In genomic region chr17:50418863-50419383, GRCm38 (mm10) we compare ENCODE assay signal across 9 mouse cellular contexts.
DNase-seq lines count a peak whose midpoint lies in the region; ATAC-seq and TF ChIP-seq lines count a peak whose summit lies in the region.
"Had no signal": no experiment of that assay in that cellular context is flagged by ENCODE, and none has a peak within 500 bp of the region (broad histone marks: within the 10 kb centered on the region; RNA-seq: fewer than 3 reads in every experiment).

No protein-coding gene starts in this region.

- H3K27me3 ChIP-seq in intestine, embryonic 16.5 days (replicated peaks; ENCODE audit: control insufficient read depth, insufficient read depth, low read length) = no peaks in the 10 kb centered on the region
- no peaks in the 10 kb centered on the region for H3K27me3 ChIP-seq in neural tube, embryonic 15.5 days (replicated peaks)
- H3K27me3 ChIP-seq: embryonic facial prominence, embryonic 12.5 days had no signal

- H3K4me3 ChIP-seq in left cerebral cortex, adult 2 months = no peak overlapping the region
- no peak overlapping the region for H3K4me3 ChIP-seq in intestine, embryonic 16.5 days (ENCODE audit: low read length)
- H3K4me3 ChIP-seq in neural tube, embryonic 15.5 days (replicated peaks) = no peak overlapping the region
- H3K4me3 ChIP-seq: embryonic facial prominence, embryonic 12.5 days had no signal

- no peak overlapping the region for H3K4me2 ChIP-seq in intestine, embryonic 16.5 days (ENCODE audit: low read depth, low read length)
- H3K4me2 ChIP-seq in neural tube, embryonic 15.5 days = no peak overlapping the region
- H3K4me2 ChIP-seq: embryonic facial prominence, embryonic 12.5 days had no signal

- no peaks in the 10 kb centered on the region; the same call in 1 of the 2 replicates for H3K4me1 ChIP-seq in intestine, embryonic 16.5 days (ENCODE audit: control insufficient read depth, insufficient read depth, low read length)
- no peaks in the 10 kb centered on the region for H3K4me1 ChIP-seq in neural tube, embryonic 15.5 days
- H3K4me1 ChIP-seq: embryonic facial prominence, embryonic 12.5 days had no signal

- intact Hi-C loops in left cerebral cortex, adult 2 months (cut with DNase I) = no loop called here

- DNase-seq in left cerebral cortex, adult 2 months (ENCODE audit: extremely low spot score in 1 of 2, low spot score in 2 of 2) = peak in 1 of 2 experiments; percentile 33
- DNase-seq in left cerebral cortex, adult 8-10 months (ENCODE audit: low spot score in 2 of 2) = no peak
- peak; percentile 63 for DNase-seq in adipocyte (ENCODE audit: low spot score)
- DNase-seq in layer of hippocampus, adult 9-10 months (ENCODE audit: low spot score) = peak; percentile 33
- peak; percentile 45 to 64 for DNase-seq in spleen, postnatal 36 days (ENCODE audit: low spot score in 2 of 2)

- no peak overlapping the region for H3K27ac ChIP-seq in left cerebral cortex, adult 2 months
- H3K27ac ChIP-seq in intestine, embryonic 16.5 days (ENCODE audit: low read length) = no peak overlapping the region
- H3K27ac ChIP-seq in neural tube, embryonic 15.5 days (replicated peaks) = no peak overlapping the region
- H3K27ac ChIP-seq: embryonic facial prominence, embryonic 12.5 days had no signal

- WGBS in intestine, embryonic 16.5 days = 67% methylated on average over 3 of the region's 3 CpGs
- 65% methylated on average over 3 of the region's 3 CpGs for WGBS in neural tube, embryonic 15.5 days

- ATAC-seq in erythroid progenitor cell, adult 5-6 weeks (replicated peaks; ENCODE audit: low FRiP score, poor library complexity, severe bottlenecking) = peak; percentile 84
- no peak for ATAC-seq in intestine, embryonic 16.5 days
- no peak for ATAC-seq in neural tube, embryonic 15.5 days (ENCODE audit: low FRiP score)

- TF ChIP-seq CTCF in left cerebral cortex, adult 2 months (IDR thresholded peaks at IDR 0.05) = peak; percentile 47

- H3K9me3 ChIP-seq in intestine, embryonic 16.5 days (ENCODE audit: control insufficient read depth, low read length) = peaks cover 7% of the 10 kb centered on the region
- 0 out of 2 replicates have a peak, but pooled peaks cover 3% of the 10 kb centered on the region for H3K9me3 ChIP-seq in neural tube, embryonic 15.5 days (replicated peaks)
- H3K9me3 ChIP-seq: embryonic facial prominence, embryonic 12.5 days had no signal

- H3K9ac ChIP-seq in intestine, embryonic 16.5 days (ENCODE audit: low read depth, low read length) = no peak overlapping the region
- no peak overlapping the region for H3K9ac ChIP-seq in neural tube, embryonic 15.5 days (replicated peaks)
- H3K9ac ChIP-seq: embryonic facial prominence, embryonic 12.5 days had no signal

- no peaks in the 10 kb centered on the region for H3K36me3 ChIP-seq in intestine, embryonic 16.5 days (ENCODE audit: control insufficient read depth, insufficient read depth, low read length)
- H3K36me3 ChIP-seq in neural tube, embryonic 15.5 days = no peaks in the 10 kb centered on the region
- H3K36me3 ChIP-seq: embryonic facial prominence, embryonic 12.5 days had no signal

Comparison
In these comparisons a context has a peak if more than half of its experiments do, and no peak if none do; other contexts are left out.
1. DNase-seq: peak in adipocyte (single experiment), layer of hippocampus, adult 9-10 months (single experiment) and spleen, postnatal 36 days (2 of 2); none in left cerebral cortex, adult 8-10 months (0 of 2).